Mouse (Mus musculus): Measurements from ENCODE around the gene Fbxl19. TPM values are rescaled to one million over a fixed set of nuclear protein-coding genes. Genes with fewer than 3 reads are reported as not detected.
A peak's percentile ranks its signal among the peaks of the same experiment; 100 is the strongest.

The Fbxl19 gene
- polyA plus RNA-seq, 1 experiment from 2014 or later, result 6.2 TPM

- H3K27me3 ChIP-seq (ENCODE audit: control insufficient read depth, insufficient read depth, low read length), result no peaks in the 10 kb centered on the region
- H3K36me3 ChIP-seq (ENCODE audit: control insufficient read depth, insufficient read depth, low read length), result peaks cover 39% of the 10 kb centered on the region
- under 1% methylated on average over 37 of the region's 62 CpGs for WGBS
- no peaks in the 10 kb centered on the region for H3K9me3 ChIP-seq (ENCODE audit: control insufficient read depth, low read length)
- peak; percentile 24 for ATAC-seq (ENCODE audit: low FRiP score, low TSS enrichment)
- peaks cover 8% of the 10 kb centered on the region for H3K4me1 ChIP-seq (ENCODE audit: control insufficient read depth, insufficient read depth, low read length)
- peak overlapping the region; percentile 92 for H3K9ac ChIP-seq (ENCODE audit: low read depth, low read length)
- H3K4me2 ChIP-seq (replicated peaks; ENCODE audit: low read depth, low read length), result peak overlapping the region; percentile 73
- H3K27ac ChIP-seq (ENCODE audit: low read depth, low read length), result peak overlapping the region; percentile 97
- H3K4me3 ChIP-seq (ENCODE audit: low read length), result peak overlapping the region; percentile 91
Observed at GRCm38 (mm10) chr7:127746494-127747491, 2.5 kb downstream of the Fbxl19 start.

- peaks cover 11% of the 10 kb centered on the region for H3K4me1 ChIP-seq (ENCODE audit: control insufficient read depth, insufficient read depth, low read length)
- 26% methylated on average over 6 of the region's 6 CpGs for WGBS
- peak overlapping the region; percentile 91 for H3K4me3 ChIP-seq (ENCODE audit: low read length)
- H3K9me3 ChIP-seq (ENCODE audit: control insufficient read depth, low read length), result no peaks in the 10 kb centered on the region
- peak overlapping the region; percentile 97 for H3K27ac ChIP-seq (ENCODE audit: low read depth, low read length)
- H3K36me3 ChIP-seq (ENCODE audit: control insufficient read depth, insufficient read depth, low read length), result peaks cover 48% of the 10 kb centered on the region
- ATAC-seq (ENCODE audit: low FRiP score, low TSS enrichment), result no peak
- H3K9ac ChIP-seq (ENCODE audit: low read depth, low read length), result peak overlapping the region; percentile 92
- peak overlapping the region; percentile 73 for H3K4me2 ChIP-seq (replicated peaks; ENCODE audit: low read depth, low read length)
- H3K27me3 ChIP-seq (ENCODE audit: control insufficient read depth, insufficient read depth, low read length), result no peaks in the 10 kb centered on the region
Observed at GRCm38 (mm10) chr7:127747559-127748234, 3.4 kb downstream of the Fbxl19 start.

GRCm38 (mm10) chr7:127748235-127748560 is 3.9 kb downstream of the Fbxl19 start:
- Histone ChIP-seq H3K36me3 (ENCODE audit: control insufficient read depth, insufficient read depth, low read length) (peaks cover 53% of the 10 kb centered on the region), H3K4me1 (ENCODE audit: control insufficient read depth, insufficient read depth, low read length) (peaks cover 15% of the 10 kb centered on the region), H3K9me3 (ENCODE audit: control insufficient read depth, low read length) (no peaks in the 10 kb centered on the region), H3K27me3 (ENCODE audit: control insufficient read depth, insufficient read depth, low read length) (no peaks in the 10 kb centered on the region), H3K9ac (ENCODE audit: low read depth, low read length) (peak overlapping the region; percentile 37; the same call in 1 of the 2 replicates), H3K27ac (ENCODE audit: low read depth, low read length) (no peak overlapping the region), H3K4me3 (ENCODE audit: low read length) (peak overlapping the region; percentile 91), H3K4me2 (replicated peaks; ENCODE audit: low read depth, low read length) (peak overlapping the region; percentile 73)
- ATAC-seq (ENCODE audit: low FRiP score, low TSS enrichment), result no peak
- WGBS, result 92% methylated on average over 28 of the region's 28 CpGs

GRCm38 (mm10) chr7:127750131-127751127 is 6.1 kb downstream of the Fbxl19 start:
- Histone ChIP-seq H3K9ac (ENCODE audit: low read depth, low read length) (no peak overlapping the region), H3K4me1 (ENCODE audit: control insufficient read depth, insufficient read depth, low read length) (peaks cover 16% of the 10 kb centered on the region), H3K27ac (ENCODE audit: low read depth, low read length) (no peak overlapping the region), H3K4me3 (ENCODE audit: low read length) (no peak overlapping the region), H3K27me3 (ENCODE audit: control insufficient read depth, insufficient read depth, low read length) (no peaks in the 10 kb centered on the region), H3K36me3 (ENCODE audit: control insufficient read depth, insufficient read depth, low read length) (peaks cover 75% of the 10 kb centered on the region), H3K9me3 (ENCODE audit: control insufficient read depth, low read length) (no peaks in the 10 kb centered on the region), H3K4me2 (replicated peaks; ENCODE audit: low read depth, low read length) (no peak overlapping the region)
- no peak for ATAC-seq (ENCODE audit: low FRiP score, low TSS enrichment)
- 89% methylated on average over 19 of the region's 19 CpGs for WGBS

GRCm38 (mm10) chr7:127751619-127752018 is 7.3 kb downstream of the Fbxl19 start:
- Histone ChIP-seq H3K9me3 (ENCODE audit: control insufficient read depth, low read length) (no peaks in the 10 kb centered on the region), H3K4me1 (ENCODE audit: control insufficient read depth, insufficient read depth, low read length) (peaks cover 16% of the 10 kb centered on the region), H3K4me3 (ENCODE audit: low read length) (no peak overlapping the region), H3K36me3 (ENCODE audit: control insufficient read depth, insufficient read depth, low read length) (peaks cover 87% of the 10 kb centered on the region), H3K27me3 (ENCODE audit: control insufficient read depth, insufficient read depth, low read length) (no peaks in the 10 kb centered on the region), H3K4me2 (replicated peaks; ENCODE audit: low read depth, low read length) (no peak overlapping the region), H3K9ac (ENCODE audit: low read depth, low read length) (no peak overlapping the region), H3K27ac (ENCODE audit: low read depth, low read length) (no peak overlapping the region)
- WGBS, result 95% methylated on average over 5 of the region's 5 CpGs
- no peak for ATAC-seq (ENCODE audit: low FRiP score, low TSS enrichment)

- 93% methylated on average over 27 of the region's 27 CpGs for WGBS
Observed at GRCm38 (mm10) chr7:127752069-127752468, 7.7 kb downstream of the Fbxl19 start.

GRCm38 (mm10) chr7:127753158-127753557 is 8.8 kb downstream of the Fbxl19 start:
- peaks cover 8% of the 10 kb centered on the region; the same call in 1 of the 2 replicates for H3K4me1 ChIP-seq (ENCODE audit: control insufficient read depth, insufficient read depth, low read length)
- no peak overlapping the region for H3K4me3 ChIP-seq (ENCODE audit: low read length)
- H3K4me2 ChIP-seq (replicated peaks; ENCODE audit: low read depth, low read length), result no peak overlapping the region
- H3K27ac ChIP-seq (ENCODE audit: low read depth, low read length), result no peak overlapping the region
- ATAC-seq (ENCODE audit: low FRiP score, low TSS enrichment), result no peak
- WGBS, result 68% methylated on average over 5 of the region's 5 CpGs
- H3K9ac ChIP-seq (ENCODE audit: low read depth, low read length), result no peak overlapping the region
- no peaks in the 10 kb centered on the region for H3K27me3 ChIP-seq (ENCODE audit: control insufficient read depth, insufficient read depth, low read length)
- H3K9me3 ChIP-seq (ENCODE audit: control insufficient read depth, low read length), result no peaks in the 10 kb centered on the region
- H3K36me3 ChIP-seq (ENCODE audit: control insufficient read depth, insufficient read depth, low read length), result peaks cover 99% of the 10 kb centered on the region

More at GRCm38 (mm10) chr7:127752069-127752468, 7.7 kb downstream of the Fbxl19 start:
- no peaks in the 10 kb centered on the region for H3K27me3 ChIP-seq (ENCODE audit: control insufficient read depth, insufficient read depth, low read length)
- H3K9ac ChIP-seq (ENCODE audit: low read depth, low read length), result no peak overlapping the region
- no peak overlapping the region for H3K4me3 ChIP-seq (ENCODE audit: low read length)
- no peak overlapping the region for H3K4me2 ChIP-seq (replicated peaks; ENCODE audit: low read depth, low read length)
- H3K36me3 ChIP-seq (ENCODE audit: control insufficient read depth, insufficient read depth, low read length), result peaks cover 92% of the 10 kb centered on the region
- H3K27ac ChIP-seq (ENCODE audit: low read depth, low read length), result no peak overlapping the region
- no peaks in the 10 kb centered on the region for H3K9me3 ChIP-seq (ENCODE audit: control insufficient read depth, low read length)
- ATAC-seq (ENCODE audit: low FRiP score, low TSS enrichment), result no peak
- peaks cover 16% of the 10 kb centered on the region for H3K4me1 ChIP-seq (ENCODE audit: control insufficient read depth, insufficient read depth, low read length)

- no peak overlapping the region for H3K27ac ChIP-seq (ENCODE audit: low read depth, low read length)
Observed at GRCm38 (mm10) chr7:127753741-127754140, 9.4 kb downstream of the Fbxl19 start.

More at GRCm38 (mm10) chr7:127753741-127754140, 9.4 kb downstream of the Fbxl19 start:
- no peak overlapping the region for H3K9ac ChIP-seq (ENCODE audit: low read depth, low read length)
- H3K4me2 ChIP-seq (replicated peaks; ENCODE audit: low read depth, low read length), result no peak overlapping the region
- no peak overlapping the region for H3K4me3 ChIP-seq (ENCODE audit: low read length)
- 89% methylated on average over 7 of the region's 7 CpGs for WGBS
- no peak for ATAC-seq (ENCODE audit: low FRiP score, low TSS enrichment)
- no peaks in the 10 kb centered on the region for H3K27me3 ChIP-seq (ENCODE audit: control insufficient read depth, insufficient read depth, low read length)
- H3K4me1 ChIP-seq (ENCODE audit: control insufficient read depth, insufficient read depth, low read length), result 0 out of 2 replicates have a peak, but pooled peaks cover 8% of the 10 kb centered on the region
- peaks cover 99% of the 10 kb centered on the region for H3K36me3 ChIP-seq (ENCODE audit: control insufficient read depth, insufficient read depth, low read length)
- no peaks in the 10 kb centered on the region for H3K9me3 ChIP-seq (ENCODE audit: control insufficient read depth, low read length)
